Mouse (Mus musculus) frontal cortex, adult 2 months (tissue): ENCODE measurements around the gene Mmp11. TPM values are rescaled to one million over a fixed set of nuclear protein-coding genes. Genes with fewer than 3 reads are reported as not detected.

ENCODE experiments used
- DNase-seq, 2 experiments: peaks; one replicate each; pipeline ENCODE4 v3.0.0; 2022; ENCODE audit warnings: low spot score in 1 of 2; ENCODE audit errors: extremely low spot score in 1 of 2
- polyA plus RNA-seq: library from polyadenylated mRNA; depleted of rRNA; stranded (reverse); fragments of >200 nt; gene quantifications from 2 replicates; pipeline ENCODE4 v1.2.3, GENCODE M21; 2012; rRNA removed

The Mmp11 gene
- polyA plus RNA-seq, result 2.3 and 2.5 TPM in 2 replicates

- peak; percentile 54 to 80 for DNase-seq
These were observed at the start of gene Mmp11 for GRCm38 (mm10) chr10:75935680-75936541. Gene Mmp11, minus strand, starts transcription at chr10:75936496.

- DNase-seq, result no peak
These were observed 43.1 kb upstream of the Mmp11 start for GRCm38 (mm10) chr10:75979432-75979831.

GRCm38 (mm10) chr10:75978835-75979157 is 42.5 kb upstream of the Mmp11 start:
- no peak for DNase-seq

GRCm38 (mm10) chr10:75978119-75978834 is 42.0 kb upstream of the Mmp11 start:
- DNase-seq, result no peak

- DNase-seq, result no peak
These were observed 38.9 kb upstream of the Mmp11 start for GRCm38 (mm10) chr10:75975216-75975615.

GRCm38 (mm10) chr10:75973846-75974245 is 37.5 kb upstream of the Mmp11 start:
- no peak for DNase-seq

- DNase-seq, result no peak
These were observed 18.1 kb upstream of the Mmp11 start, which contains the start of gene Gm5134 for GRCm38 (mm10) chr10:75954381-75954811. Gene Gm5134, plus strand, starts transcription at chr10:75954514.

- peak in 1 of 2 experiments; percentile 74 for DNase-seq
These were observed 15.2 kb upstream of the Mmp11 start for GRCm38 (mm10) chr10:75951424-75952050.

GRCm38 (mm10) chr10:75950791-75951210 is 14.5 kb upstream of the Mmp11 start:
- no peak for DNase-seq

GRCm38 (mm10) chr10:75949053-75950045 is 13.1 kb upstream of the Mmp11 start:
- no peak for DNase-seq

- DNase-seq, result no peak
These were observed 11.8 kb upstream of the Mmp11 start for GRCm38 (mm10) chr10:75948079-75948478.

- DNase-seq, result no peak
These were observed 9.6 kb upstream of the Mmp11 start for GRCm38 (mm10) chr10:75945896-75946295.

- DNase-seq, result no peak
These were observed 8.9 kb upstream of the Mmp11 start for GRCm38 (mm10) chr10:75945213-75945612.

GRCm38 (mm10) chr10:75944066-75944772 is 7.9 kb upstream of the Mmp11 start:
- DNase-seq, result no peak

- DNase-seq, result no peak
These were observed 6.6 kb upstream of the Mmp11 start, which contains the start of gene Vpreb3 for GRCm38 (mm10) chr10:75942736-75943477. Gene Vpreb3, plus strand, starts transcription at chr10:75943057.

- DNase-seq, result no peak
These were observed 4.9 kb upstream of the Mmp11 start for GRCm38 (mm10) chr10:75941042-75941824.

- DNase-seq, result no peak
These were observed 4.2 kb upstream of the Mmp11 start, which contains the start of gene Gm867 for GRCm38 (mm10) chr10:75940520-75940919. Gene Gm867, minus strand, starts transcription at chr10:75940672.
